Mouse (Mus musculus) spleen, adult 2 months (tissue): ENCODE data around the gene Kcnh7.

Experiments used
- CTCF ChIP-seq: fragments of 200-500 bp; IDR thresholded peaks from 2 replicates; pipeline ENCODE4 v1.5.1; 2011; ENCODE audit warnings: mild to moderate bottlenecking, inconsistent platforms; ENCODE audit not compliant: insufficient read depth, insufficient read length, insufficient replicate concordance; ENCODE audit errors: extremely low read depth
- POLR2A ChIP-seq: fragments of 200-500 bp; IDR thresholded peaks from 2 replicates; pipeline ENCODE4 v1.6.1; 2011; ENCODE audit warnings: low read depth, low read length, inconsistent platforms

- TF ChIP-seq CTCF = no peak
- TF ChIP-seq POLR2A = no peak
These were observed 377.2 kb downstream of the Kcnh7 start for GRCm38 (mm10) chr2:62806931-62807330.
